Mouse (Mus musculus): ENCODE measurements at regions not wholly inside any gene's neighbourhood (a gene's known extent, or its start where the extent isn't known, plus 50 kb on each side); places are given as distances from the start of the nearest gene placed in this dataset.

DNA sequence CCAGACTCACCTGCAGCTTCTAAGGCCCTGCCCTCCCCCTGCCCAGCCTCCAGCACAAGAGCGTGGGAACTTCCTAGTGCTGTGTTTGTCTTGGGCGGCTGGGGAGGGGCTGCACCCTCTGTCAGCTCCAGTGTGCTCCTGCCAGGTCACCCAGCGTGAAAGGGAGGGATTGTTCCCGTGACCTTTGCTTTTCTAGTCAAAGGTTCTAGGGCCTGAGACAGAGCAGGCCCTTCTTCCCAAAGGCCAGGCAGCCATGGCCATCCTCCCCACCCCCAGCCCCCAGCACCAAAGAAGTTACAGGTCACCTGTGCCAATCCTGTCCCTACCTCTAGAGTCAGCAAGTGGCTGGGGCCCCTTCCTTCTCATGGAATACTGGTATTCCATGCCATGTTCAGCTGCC, 80.7 kb downstream of the 1810010D01Rik start:
- no peak for TF ChIP-seq CTCF (IDR thresholded peaks at IDR 0.05; ENCODE audit: extremely low read depth, insufficient read depth, insufficient read length, insufficient replicate concordance)
- no peak for TF ChIP-seq POLR2A (IDR thresholded peaks at IDR 0.05; ENCODE audit: low read depth, low read length)
